Mouse (Mus musculus): ENCODE measurements around the gene Mcm10. TPM values are rescaled to one million over a fixed set of nuclear protein-coding genes. Genes with fewer than 3 reads are reported as not detected.
A peak's percentile ranks its signal among the peaks of the same experiment; 100 is the strongest.

Gene Mcm10
- polyA plus RNA-seq, 1 experiment = 91.6 TPM

GRCm38 (mm10) chr2:5035241-5035640 is 22.6 kb upstream of the Mcm10 start:
- no peaks in the 10 kb centered on the region for H3K27me3 ChIP-seq (ENCODE audit: control insufficient read depth, insufficient read depth, low read length, poor library complexity, severe bottlenecking)
- no peak overlapping the region for H3K9ac ChIP-seq (ENCODE audit: low read depth, poor library complexity, severe bottlenecking)
- H3K4me1 ChIP-seq (ENCODE audit: control insufficient read depth, insufficient read depth, low read length) = peaks cover 2% of the 10 kb centered on the region
- TF ChIP-seq POLR2A (IDR thresholded peaks at IDR 0.05; ENCODE audit: insufficient read depth, low read length) (no peak), CTCF (IDR thresholded peaks at IDR 0.05; ENCODE audit: low read depth, low read length) (no peak), EP300 (IDR thresholded peaks at IDR 0.05; ENCODE audit: insufficient read depth, low read depth, low read length) (no peak)
- no peaks in the 10 kb centered on the region for H3K36me3 ChIP-seq (ENCODE audit: control insufficient read depth, insufficient read depth, low read length, poor library complexity, severe bottlenecking)
- no peak overlapping the region for H3K27ac ChIP-seq (ENCODE audit: insufficient read depth, low read length)
- H3K9me3 ChIP-seq (replicated peaks; ENCODE audit: control insufficient read depth, insufficient read depth, low read length, poor library complexity, severe bottlenecking) = no peaks in the 10 kb centered on the region
- H3K4me3 ChIP-seq (ENCODE audit: low read depth, low read length) = no peak overlapping the region

DNA sequence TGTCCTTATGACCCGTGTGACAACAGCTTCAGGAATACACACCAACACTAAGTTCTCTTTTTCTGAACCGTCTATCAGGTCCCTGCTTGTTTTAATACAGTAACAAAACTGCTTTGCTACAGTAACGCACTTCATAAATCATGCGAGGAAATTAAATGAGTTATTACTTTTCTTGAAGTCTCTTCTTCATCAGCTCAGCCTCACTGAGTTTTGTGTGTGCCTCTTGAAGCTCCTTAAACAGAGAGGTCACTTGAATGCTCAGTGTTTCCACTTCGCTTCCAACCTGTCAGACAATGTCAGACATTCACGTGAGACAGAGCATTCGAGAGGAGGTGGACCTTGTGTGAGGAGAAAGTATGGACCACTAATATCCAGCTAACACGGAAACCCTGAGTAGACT is 22.2 kb upstream of the Mcm10 start:
- Histone ChIP-seq H3K9ac (ENCODE audit: low read depth, poor library complexity, severe bottlenecking) (no peak overlapping the region), H3K9me3 (replicated peaks; ENCODE audit: control insufficient read depth, insufficient read depth, low read length, poor library complexity, severe bottlenecking) (no peaks in the 10 kb centered on the region), H3K27me3 (ENCODE audit: control insufficient read depth, insufficient read depth, low read length, poor library complexity, severe bottlenecking) (no peaks in the 10 kb centered on the region), H3K4me1 (ENCODE audit: control insufficient read depth, insufficient read depth, low read length) (peaks cover 2% of the 10 kb centered on the region), H3K27ac (ENCODE audit: insufficient read depth, low read length) (no peak overlapping the region), H3K36me3 (ENCODE audit: control insufficient read depth, insufficient read depth, low read length, poor library complexity, severe bottlenecking) (no peaks in the 10 kb centered on the region), H3K4me3 (ENCODE audit: low read depth, low read length) (no peak overlapping the region)
- no peak for TF ChIP-seq POLR2A (IDR thresholded peaks at IDR 0.05; ENCODE audit: insufficient read depth, low read length)
- TF ChIP-seq EP300 (IDR thresholded peaks at IDR 0.05; ENCODE audit: insufficient read depth, low read depth, low read length) = no peak
- no peak for TF ChIP-seq CTCF (IDR thresholded peaks at IDR 0.05; ENCODE audit: low read depth, low read length)

DNA sequence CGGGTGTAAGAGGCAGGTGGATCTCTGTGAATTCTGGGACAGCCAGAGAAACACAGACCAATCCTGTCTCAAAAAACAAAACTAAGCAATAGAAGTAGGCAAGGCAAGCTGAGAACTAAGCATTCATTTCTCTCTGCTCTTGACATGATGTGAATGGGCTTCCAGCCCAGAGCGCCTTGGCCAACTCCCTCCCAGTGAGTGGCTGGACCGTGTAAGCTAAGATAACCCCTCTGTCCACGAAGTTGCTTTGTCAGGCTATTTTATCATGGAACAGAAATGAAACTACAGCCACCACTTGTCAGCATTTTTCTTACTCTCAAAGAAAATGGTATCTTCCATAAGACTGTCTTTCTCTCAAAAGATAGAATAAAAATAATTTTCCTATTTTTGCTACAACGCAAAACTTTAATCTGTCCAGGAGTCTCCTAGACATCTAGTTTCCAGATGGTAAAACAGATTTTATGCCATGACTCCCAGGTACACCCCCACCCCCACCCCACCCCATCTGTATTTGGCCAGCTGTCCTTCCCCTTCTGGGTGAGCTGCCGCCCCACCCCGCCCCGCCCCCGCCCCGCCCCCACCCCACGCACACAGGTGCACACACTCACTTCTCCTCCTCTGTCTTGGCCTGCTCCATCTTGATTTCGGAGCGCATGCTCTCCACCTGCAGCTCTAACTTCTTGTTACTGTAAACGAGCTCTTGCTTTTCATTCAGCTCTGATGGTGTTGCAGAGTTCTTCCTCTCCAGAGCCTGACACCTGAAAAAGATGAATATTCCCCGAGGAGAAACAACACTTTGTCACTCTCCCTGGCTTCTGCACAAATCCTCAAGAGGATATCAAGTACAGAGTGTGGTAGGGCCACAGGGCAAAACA is 21.2 kb upstream of the Mcm10 start:
- Histone ChIP-seq H3K9ac (ENCODE audit: low read depth, poor library complexity, severe bottlenecking) (no peak overlapping the region), H3K4me3 (ENCODE audit: low read depth, low read length) (no peak overlapping the region), H3K9me3 (replicated peaks; ENCODE audit: control insufficient read depth, insufficient read depth, low read length, poor library complexity, severe bottlenecking) (no peaks in the 10 kb centered on the region)

GRCm38 (mm10) chr2:5032665-5033064 is 20.1 kb upstream of the Mcm10 start:
- no peaks in the 10 kb centered on the region for H3K27me3 ChIP-seq (ENCODE audit: control insufficient read depth, insufficient read depth, low read length, poor library complexity, severe bottlenecking)
- H3K9ac ChIP-seq (ENCODE audit: low read depth, poor library complexity, severe bottlenecking) = no peak overlapping the region
- no peak overlapping the region for H3K27ac ChIP-seq (ENCODE audit: insufficient read depth, low read length)
- no peak overlapping the region for H3K4me3 ChIP-seq (ENCODE audit: low read depth, low read length)
- no peaks in the 10 kb centered on the region for H3K36me3 ChIP-seq (ENCODE audit: control insufficient read depth, insufficient read depth, low read length, poor library complexity, severe bottlenecking)
- H3K4me1 ChIP-seq (ENCODE audit: control insufficient read depth, insufficient read depth, low read length) = no peaks in the 10 kb centered on the region
- TF ChIP-seq POLR2A (IDR thresholded peaks at IDR 0.05; ENCODE audit: insufficient read depth, low read length) = no peak
- TF ChIP-seq EP300 (IDR thresholded peaks at IDR 0.05; ENCODE audit: insufficient read depth, low read depth, low read length) = no peak
- peak; percentile 46 for TF ChIP-seq CTCF (IDR thresholded peaks at IDR 0.05; ENCODE audit: low read depth, low read length)
- no peaks in the 10 kb centered on the region for H3K9me3 ChIP-seq (replicated peaks; ENCODE audit: control insufficient read depth, insufficient read depth, low read length, poor library complexity, severe bottlenecking)

More for the DNA sequence above, 21.2 kb upstream of the Mcm10 start:
- Histone ChIP-seq H3K4me1 (ENCODE audit: control insufficient read depth, insufficient read depth, low read length) (peaks cover 2% of the 10 kb centered on the region), H3K27ac (ENCODE audit: insufficient read depth, low read length) (no peak overlapping the region), H3K36me3 (ENCODE audit: control insufficient read depth, insufficient read depth, low read length, poor library complexity, severe bottlenecking) (no peaks in the 10 kb centered on the region), H3K27me3 (ENCODE audit: control insufficient read depth, insufficient read depth, low read length, poor library complexity, severe bottlenecking) (no peaks in the 10 kb centered on the region)
- TF ChIP-seq POLR2A (IDR thresholded peaks at IDR 0.05; ENCODE audit: insufficient read depth, low read length) (no peak), EP300 (IDR thresholded peaks at IDR 0.05; ENCODE audit: insufficient read depth, low read depth, low read length) (no peak), CTCF (IDR thresholded peaks at IDR 0.05; ENCODE audit: low read depth, low read length) (no peak)

GRCm38 (mm10) chr2:5031215-5031614 is 18.6 kb upstream of the Mcm10 start:
- no peaks in the 10 kb centered on the region for H3K36me3 ChIP-seq (ENCODE audit: control insufficient read depth, insufficient read depth, low read length, poor library complexity, severe bottlenecking)
- no peak for TF ChIP-seq POLR2A (IDR thresholded peaks at IDR 0.05; ENCODE audit: insufficient read depth, low read length)
- TF ChIP-seq EP300 (IDR thresholded peaks at IDR 0.05; ENCODE audit: insufficient read depth, low read depth, low read length) = no peak
- TF ChIP-seq CTCF (IDR thresholded peaks at IDR 0.05; ENCODE audit: low read depth, low read length) = no peak
- H3K4me1 ChIP-seq (ENCODE audit: control insufficient read depth, insufficient read depth, low read length) = no peaks in the 10 kb centered on the region
- no peak overlapping the region for H3K27ac ChIP-seq (ENCODE audit: insufficient read depth, low read length)
- no peaks in the 10 kb centered on the region for H3K27me3 ChIP-seq (ENCODE audit: control insufficient read depth, insufficient read depth, low read length, poor library complexity, severe bottlenecking)
- H3K9ac ChIP-seq (ENCODE audit: low read depth, poor library complexity, severe bottlenecking) = no peak overlapping the region
- H3K9me3 ChIP-seq (replicated peaks; ENCODE audit: control insufficient read depth, insufficient read depth, low read length, poor library complexity, severe bottlenecking) = no peaks in the 10 kb centered on the region
- no peak overlapping the region for H3K4me3 ChIP-seq (ENCODE audit: low read depth, low read length)

- Histone ChIP-seq H3K4me3 (ENCODE audit: low read depth, low read length) (no peak overlapping the region), H3K9me3 (replicated peaks; ENCODE audit: control insufficient read depth, insufficient read depth, low read length, poor library complexity, severe bottlenecking) (no peaks in the 10 kb centered on the region), H3K4me1 (ENCODE audit: control insufficient read depth, insufficient read depth, low read length) (no peaks in the 10 kb centered on the region), H3K36me3 (ENCODE audit: control insufficient read depth, insufficient read depth, low read length, poor library complexity, severe bottlenecking) (no peaks in the 10 kb centered on the region), H3K27me3 (ENCODE audit: control insufficient read depth, insufficient read depth, low read length, poor library complexity, severe bottlenecking) (no peaks in the 10 kb centered on the region), H3K27ac (ENCODE audit: insufficient read depth, low read length) (no peak overlapping the region), H3K9ac (ENCODE audit: low read depth, poor library complexity, severe bottlenecking) (no peak overlapping the region)
- TF ChIP-seq CTCF (IDR thresholded peaks at IDR 0.05; ENCODE audit: low read depth, low read length) (no peak), EP300 (IDR thresholded peaks at IDR 0.05; ENCODE audit: insufficient read depth, low read depth, low read length) (no peak), POLR2A (IDR thresholded peaks at IDR 0.05; ENCODE audit: insufficient read depth, low read length) (no peak)
These were observed 17.2 kb upstream of the Mcm10 start for GRCm38 (mm10) chr2:5029808-5030207.

Measured in ES-Bruce4 (cell line).